11 mouse cellular contexts compared by ENCODE assay signal in the genomic region with DNA sequence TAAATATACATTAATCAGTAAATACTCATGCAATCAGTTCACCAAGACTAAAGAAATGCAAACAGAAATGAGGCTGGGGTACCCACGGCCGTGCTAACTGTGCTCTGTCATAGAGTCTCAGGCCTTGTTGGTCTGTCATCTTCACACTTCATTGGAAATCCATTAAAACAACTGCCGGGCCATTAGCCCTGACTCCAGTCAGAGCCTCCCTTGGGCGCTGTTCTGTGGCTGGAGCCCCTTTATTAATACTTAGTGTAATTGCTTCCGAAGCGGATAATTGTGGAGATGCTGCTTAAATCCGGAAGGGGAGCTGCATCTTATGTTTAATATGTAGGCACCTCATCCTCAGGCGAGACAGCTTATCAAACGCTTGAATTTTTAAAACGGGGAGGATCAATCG.
"Had no signal": no experiment of that assay in that cellular context is flagged by ENCODE, and none has a peak within 500 bp of the region (broad histone marks: within the 10 kb centered on the region; RNA-seq: fewer than 3 reads in every experiment).

No protein-coding gene starts in this region.

- H3K36me3 ChIP-seq: kidney, embryonic 15.5 days; limb, embryonic 15.5 days; liver, embryonic 12.5 days; lung, embryonic 15.5 days had no signal

- H3K9me3 ChIP-seq: kidney, embryonic 15.5 days; limb, embryonic 15.5 days; liver, embryonic 12.5 days; lung, embryonic 15.5 days had no signal

- ATAC-seq: intestine, embryonic 16.5 days; liver, embryonic 12.5 days had no signal

- H3K27ac ChIP-seq: kidney, embryonic 15.5 days; limb, embryonic 15.5 days; liver, embryonic 12.5 days; lung, embryonic 15.5 days had no signal

- H3K4me3 ChIP-seq: kidney, embryonic 15.5 days; limb, embryonic 15.5 days; liver, embryonic 12.5 days; lung, embryonic 15.5 days had no signal

- H3K4me2 ChIP-seq: kidney, embryonic 15.5 days; limb, embryonic 15.5 days; liver, embryonic 12.5 days; lung, embryonic 15.5 days had no signal

- H3K27me3 ChIP-seq: kidney, embryonic 15.5 days; limb, embryonic 15.5 days; lung, embryonic 15.5 days had no signal

- H3K9ac ChIP-seq: kidney, embryonic 15.5 days; limb, embryonic 15.5 days; liver, embryonic 12.5 days; lung, embryonic 15.5 days had no signal

- DNase-seq: kidney, adult 2 months; kidney, postnatal 14 days; lung, postnatal 36 days; right cerebral cortex, adult 18-20 months; right cerebral cortex, postnatal 25 days; thymus, postnatal 36 days had no signal
